Mouse (Mus musculus) CH12.LX (cell line): Measurements from ENCODE around the gene Rmi2. TPM values are rescaled to one million over a fixed set of nuclear protein-coding genes. Genes with fewer than 3 reads are reported as not detected.

Experiments used
- DNase-seq: peaks from one replicate; pipeline ENCODE4 v3.0.0-alpha.2; 2013; ENCODE audit errors: extremely low read depth
- H3K27ac ChIP-seq: 2 replicates; pipeline ENCODE4 v1.5.1; 2012; ENCODE audit warnings: low read depth, mild to moderate bottlenecking, control low read depth, moderate library complexity; ENCODE audit not compliant: insufficient read depth
- H3K27me3 ChIP-seq: replicated peaks from 2 replicates; pipeline ENCODE3; 2012; ENCODE audit warnings: inconsistent platforms
- H3K36me3 ChIP-seq, 2 experiments: replicated peaks in 1 of 2; 2 replicates each; pipeline versions ENCODE3 to v1.6.1; 2012; ENCODE audit warnings: inconsistent platforms in 1 of 2, low read length in 1 of 2, mild to moderate bottlenecking in 1 of 2, mixed read lengths in 1 of 2, moderate library complexity in 1 of 2; ENCODE audit not compliant: control insufficient read depth in 1 of 2, insufficient read depth in 1 of 2
- H3K4me1 ChIP-seq, 2 experiments: 2 replicates each; pipeline ENCODE4 v1.6.1; 2012; ENCODE audit warnings: inconsistent platforms in 1 of 2, moderate library complexity in 1 of 2; ENCODE audit not compliant: insufficient read depth in 2 of 2, control insufficient read depth in 1 of 2
- H3K4me2 ChIP-seq: 2 replicates; pipeline ENCODE4 v1.6.1; 2012; ENCODE audit warnings: low read depth, mild to moderate bottlenecking, control low read depth; ENCODE audit not compliant: poor library complexity, insufficient read depth, severe bottlenecking
- H3K4me3 ChIP-seq, 3 experiments: fragments of 150-350 bp in 1 of 3; sonication (generic) in 1 of 3; replicated peaks in 1 of 3; 2 replicates each; pipeline versions ENCODE3 to v1.5.1; 2011 to 2012; ENCODE audit warnings: low read depth in 2 of 3, low read length in 2 of 3, mild to moderate bottlenecking in 2 of 3, moderate library complexity in 2 of 3, control low read depth in 1 of 3, improper control_type of control experiment in 1 of 3, inconsistent platforms in 1 of 3, mixed read lengths in 1 of 3; ENCODE audit not compliant: poor library complexity in 1 of 3
- H3K79me2 ChIP-seq: replicated peaks from 2 replicates; pipeline ENCODE4 v1.6.1; 2012; ENCODE audit warnings: mild to moderate bottlenecking, moderate library complexity; ENCODE audit not compliant: control insufficient read depth, poor library complexity, insufficient read depth, severe bottlenecking; ENCODE audit errors: extremely low read depth
- H3K9ac ChIP-seq: 2 replicates; pipeline ENCODE4 v1.6.1; 2012; ENCODE audit warnings: low read depth, mild to moderate bottlenecking, control low read depth, moderate library complexity; ENCODE audit not compliant: insufficient read depth
- H3K9me3 ChIP-seq: replicated peaks from 2 replicates; pipeline ENCODE3; 2012; ENCODE audit warnings: low read length, inconsistent platforms, mixed read lengths
- BHLHE40 ChIP-seq: IDR thresholded peaks from 2 replicates; pipeline ENCODE4 v1.6.1; 2011; ENCODE audit warnings: mild to moderate bottlenecking, low read depth, low read length, improper control_type of control experiment
- CHD1 ChIP-seq: IDR thresholded peaks from 2 replicates; pipeline ENCODE4 v1.6.1; 2012; ENCODE audit warnings: low read depth, low read length, improper control_type of control experiment, inconsistent platforms
- E2F4 ChIP-seq: IDR thresholded peaks from 2 replicates; pipeline ENCODE4 v1.6.1; 2011; ENCODE audit warnings: low read depth, low read length, improper control_type of control experiment; ENCODE audit not compliant: insufficient replicate concordance
- ELF1 ChIP-seq: IDR thresholded peaks from 2 replicates; pipeline ENCODE4 v1.6.1; 2014; ENCODE audit warnings: low read depth, mild to moderate bottlenecking, inconsistent platforms, low read length, improper control_type of control experiment
- GABPA ChIP-seq: IDR thresholded peaks from 2 replicates; pipeline ENCODE4 v1.6.1; 2012; ENCODE audit warnings: low read depth, low read length, improper control_type of control experiment, inconsistent platforms; ENCODE audit not compliant: insufficient replicate concordance
- IRF4 ChIP-seq: IDR thresholded peaks from 2 replicates; pipeline ENCODE4 v1.6.1; 2014; ENCODE audit warnings: low read depth, mild to moderate bottlenecking, inconsistent platforms, low read length, improper control_type of control experiment
- JUND ChIP-seq: conservative IDR thresholded peaks from 2 replicates; pipeline ENCODE4 v1.6.1; 2011; ENCODE audit warnings: low read depth, low read length, improper control_type of control experiment
- MAFK ChIP-seq: IDR thresholded peaks from 2 replicates; pipeline ENCODE4 v1.6.1; 2011; ENCODE audit warnings: low read length, improper control_type of control experiment; ENCODE audit not compliant: insufficient replicate concordance
- MEF2A ChIP-seq: IDR thresholded peaks from 2 replicates; pipeline ENCODE4 v1.6.1; 2014; ENCODE audit warnings: low read depth, mild to moderate bottlenecking, inconsistent platforms, low read length, improper control_type of control experiment, borderline replicate concordance
- NRF1 ChIP-seq: IDR thresholded peaks from 2 replicates; pipeline ENCODE4 v1.6.1; 2014; ENCODE audit warnings: low read depth, mild to moderate bottlenecking, inconsistent platforms, low read length, improper control_type of control experiment, moderate library complexity
- RAD21 ChIP-seq: IDR thresholded peaks from 2 replicates; pipeline ENCODE4 v1.6.1; 2011; ENCODE audit warnings: low read depth, mild to moderate bottlenecking, low read length, improper control_type of control experiment, moderate library complexity
- TCF12 ChIP-seq: IDR thresholded peaks from 2 replicates; pipeline ENCODE4 v1.6.1; 2014; ENCODE audit warnings: low read depth, mild to moderate bottlenecking, inconsistent platforms, low read length, improper control_type of control experiment
- dilution Hi-C: fragments of 300-500 bp; cut with MboI; formaldehyde crosslinking; loops from 2 replicates; pipeline ENCODE4 v1.14.3; 2020; ENCODE audit warnings: low sequenced_read_pairs; ENCODE audit not compliant: extremely low pct_unique_long_range_greater_than_20kb, extremely low pct_ligation_motif_present
- in situ Hi-C: fragments of 300-500 bp; cut with MboI; formaldehyde crosslinking; loops from 3 replicates; pipeline ENCODE4 v1.14.3; 2019; ENCODE audit warnings: low sequenced_read_pairs, low pct_ligation_motif_present, low pct_unique_long_range_greater_than_20kb, mixed read lengths
- polyA plus RNA-seq: library from polyadenylated mRNA; unstranded; fragments of >175 nt; gene quantifications from 2 replicates; pipeline ENCODE4 v1.2.1, GENCODE M21; 2012; ENCODE audit warnings: low read depth; ENCODE audit not compliant: insufficient read length
- total RNA-seq, 2 experiments: library from RNA; depleted of rRNA; stranded (reverse); fragments of 300-350 nt in 1 of 2; fragments of >200 nt in 1 of 2; gene quantifications; 2 replicates each; pipeline ENCODE4 v1.2.3; 2012 to 2014

The Rmi2 gene
- total and polyA plus RNA-seq, 3 experiments: 6.8 to 13.8 (median 9.3) TPM

GRCm38 (mm10) chr16:10934047-10934446, 99.2 kb downstream of the Rmi2 start:
- in situ Hi-C loops: no loop called here
- dilution Hi-C loops: no loop called here

GRCm38 (mm10) chr16:10936700-10937319, 102.0 kb downstream of the Rmi2 start:
- Histone ChIP-seq H3K27me3 (no peaks in the 10 kb centered on the region), H3K27ac (no peak overlapping the region), H3K4me3 (no peak overlapping the region), H3K79me2 (no peaks in the 10 kb centered on the region), H3K9ac (no peak overlapping the region), H3K4me2 (no peak overlapping the region), H3K4me1 (peaks cover 0 to 16% of the 10 kb centered on the region in 2 experiments; a peak in 3 of 4 replicates), H3K36me3 (no peaks in the 10 kb centered on the region), H3K9me3 (no peaks in the 10 kb centered on the region)
- DNase-seq: no peak
- dilution Hi-C loops: no loop called here
- in situ Hi-C loops: no loop called here
- no peak for TF ChIP-seq JUND
- no peak for TF ChIP-seq RAD21
- no peak for TF ChIP-seq BHLHE40
- TF ChIP-seq NRF1: no peak
- TF ChIP-seq ELF1: no peak
- no peak for TF ChIP-seq MEF2A
- TF ChIP-seq TCF12: no peak
- TF ChIP-seq, all 38 proteins: peak for 0

More at GRCm38 (mm10) chr16:10934047-10934446, 99.2 kb downstream of the Rmi2 start:
- Histone ChIP-seq H3K27ac (no peak overlapping the region), H3K9ac (no peak overlapping the region)
- TF ChIP-seq GABPA (no peak), IRF4 (no peak), CHD1 (no peak), MAFK (no peak)
- TF ChIP-seq, all 38 proteins: peak for 0
- no peaks in the 10 kb centered on the region for H3K27me3 ChIP-seq
- H3K36me3 ChIP-seq: no peaks in the 10 kb centered on the region
- no peak overlapping the region for H3K4me3 ChIP-seq
- DNase-seq: no peak
- peaks cover 10% of the 10 kb centered on the region for H3K9me3 ChIP-seq
- peaks cover 0 to 16% of the 10 kb centered on the region in 2 experiments; a peak in 3 of 4 replicates for H3K4me1 ChIP-seq
- no peak overlapping the region for H3K4me2 ChIP-seq
- no peaks in the 10 kb centered on the region for H3K79me2 ChIP-seq

GRCm38 (mm10) chr16:10937497-10937896, 102.6 kb downstream of the Rmi2 start:
- Histone ChIP-seq H3K4me2 (no peak overlapping the region), H3K4me1 (peaks cover 0 to 16% of the 10 kb centered on the region in 2 experiments; a peak in 3 of 4 replicates), H3K27me3 (no peaks in the 10 kb centered on the region)
- dilution Hi-C loops: no loop called here
- TF ChIP-seq IRF4: no peak
- no peak for TF ChIP-seq BHLHE40
- no peak for TF ChIP-seq E2F4
- TF ChIP-seq, all 38 proteins: peak for 0
- in situ Hi-C loops: no loop called here
- Histone ChIP-seq H3K36me3 (no peaks in the 10 kb centered on the region), H3K9ac (no peak overlapping the region), H3K79me2 (no peaks in the 10 kb centered on the region), H3K27ac (no peak overlapping the region), H3K4me3 (no peak overlapping the region), H3K9me3 (no peaks in the 10 kb centered on the region)
- DNase-seq: no peak
